Mouse (Mus musculus) stomach, postnatal 0 days (tissue): ENCODE data around the gene Ctdspl.

ENCODE experiments used
- CTCF ChIP-seq: IDR thresholded peaks from 2 replicates; pipeline ENCODE4 v1.5.1; 2016; ENCODE audit warnings: antibody characterized with exemption, low read depth, mild to moderate bottlenecking, moderate library complexity
- EP300 ChIP-seq: optimal IDR thresholded peaks from 2 replicates; pipeline ENCODE3; 2016; ENCODE audit warnings: antibody characterized with exemption

DNA sequence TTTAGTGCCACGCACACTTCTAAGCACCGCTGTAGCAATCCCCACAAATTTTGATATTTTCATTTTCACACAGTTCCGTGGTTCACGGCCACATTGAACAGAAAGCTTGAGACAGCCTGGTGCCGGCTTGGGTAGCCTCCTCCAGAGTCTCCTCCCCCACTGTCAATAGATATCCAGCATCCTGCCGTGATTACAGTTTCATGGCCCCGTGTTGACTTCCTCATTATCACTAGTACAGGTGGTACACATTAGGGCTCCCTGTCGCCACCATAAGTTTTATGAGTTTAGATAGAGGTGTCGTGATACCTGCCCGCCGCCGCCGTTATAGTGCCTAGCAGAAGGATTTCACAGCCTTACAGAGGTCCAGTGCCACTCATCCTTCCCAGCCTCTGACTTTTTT lies 8.8 kb downstream of the Ctdspl start:
- TF ChIP-seq CTCF (no peak), EP300 (no peak)
